18 mouse cellular contexts compared by ENCODE assay signal in genomic region chr1:169526006-169526680, GRCm38 (mm10). TPM values are rescaled to one million over a fixed set of nuclear protein-coding genes. Genes with fewer than 3 reads are reported as not detected.
"Had no signal": no experiment of that assay in that cellular context is flagged by ENCODE, and none has a peak within 500 bp of the region (broad histone marks: within the 10 kb centered on the region; RNA-seq: fewer than 3 reads in every experiment).

No protein-coding gene starts in this region.

- H3K27ac ChIP-seq: kidney, embryonic 15.5 days; left cerebral cortex, adult 2 months; liver, embryonic 13.5 days; neural tube, embryonic 12.5 days; neural tube, embryonic 15.5 days had no signal

- DNase-seq: kidney, postnatal 10 days; kidney, postnatal 36 days; layer of hippocampus, postnatal 36 days; liver, embryonic 13.5 days; lung, adult 2 months; lung, postnatal 14 days; lung, postnatal 4 days; midbrain, embryonic 14.5 days; right cerebral cortex, adult 18-20 months; right cerebral cortex, postnatal 25 days; thymus, adult 18-20 months; thymus, postnatal 36 days had no signal

- H3K9ac ChIP-seq: kidney, embryonic 15.5 days; liver, embryonic 13.5 days; neural tube, embryonic 12.5 days; neural tube, embryonic 15.5 days had no signal

- H3K9me3 ChIP-seq: kidney, embryonic 15.5 days; liver, embryonic 13.5 days; neural tube, embryonic 12.5 days; neural tube, embryonic 15.5 days had no signal

- H3K36me3 ChIP-seq: neural tube, embryonic 15.5 days had no signal

- H3K4me2 ChIP-seq: kidney, embryonic 15.5 days; liver, embryonic 13.5 days; midbrain, embryonic 11.5 days; neural tube, embryonic 12.5 days; neural tube, embryonic 15.5 days had no signal

- H3K27me3 ChIP-seq: kidney, embryonic 15.5 days; liver, embryonic 13.5 days; neural tube, embryonic 12.5 days; neural tube, embryonic 15.5 days had no signal

- H3K4me3 ChIP-seq: kidney, embryonic 15.5 days; left cerebral cortex, adult 2 months; liver, embryonic 13.5 days; neural tube, embryonic 12.5 days; neural tube, embryonic 15.5 days had no signal

RNA-seq across cellular contexts. Expression of gene Nuf2, which starts 5.1 kb away (rescaled TPM):
- polyA plus RNA-seq: liver, adult 2 months had no signal
